Mouse (Mus musculus): ENCODE measurements around the gene 1700019N19Rik. TPM values are rescaled to one million over a fixed set of nuclear protein-coding genes. Genes with fewer than 3 reads are reported as not detected.

The 1700019N19Rik gene
- polyA plus RNA-seq, 1 experiment from 2014 or later, result not detected

- DNase-seq, result no peak
- H3K27ac ChIP-seq (ENCODE audit: low read depth), result no peak overlapping the region
- H3K36me3 ChIP-seq (replicated peaks; ENCODE audit: insufficient read depth, low read length), result no peaks in the 10 kb centered on the region
- no peaks in the 10 kb centered on the region for H3K9me3 ChIP-seq (ENCODE audit: low read length)
- no peak for ATAC-seq
- no peak for TF ChIP-seq EP300 (IDR thresholded peaks at IDR 0.05; ENCODE audit: low read depth)
- no peak for TF ChIP-seq CTCF (IDR thresholded peaks at IDR 0.05; ENCODE audit: low read depth)
- no peak overlapping the region for H3K4me3 ChIP-seq (ENCODE audit: low read depth, low read length)
- H3K27me3 ChIP-seq (ENCODE audit: insufficient read depth, low read length), result no peaks in the 10 kb centered on the region
- 77% methylated on average over 13 of the region's 13 CpGs for WGBS (ENCODE audit: insufficient replicate concordance)
- no peak overlapping the region for H3K4me2 ChIP-seq (ENCODE audit: low read depth, low read length)
- no peaks in the 10 kb centered on the region for H3K4me1 ChIP-seq (ENCODE audit: insufficient read depth)
- H3K9ac ChIP-seq (replicated peaks), result no peak overlapping the region
These were observed 21.1 kb upstream of the 1700019N19Rik start for GRCm38 (mm10) chr19:58815179-58815922.

GRCm38 (mm10) chr19:58810536-58810935 lies 16.3 kb upstream of the 1700019N19Rik start:
- H3K27ac ChIP-seq (ENCODE audit: low read depth), result no peak overlapping the region
- DNase-seq, result no peak
- H3K9ac ChIP-seq (replicated peaks), result no peak overlapping the region
- no peaks in the 10 kb centered on the region for H3K36me3 ChIP-seq (replicated peaks; ENCODE audit: insufficient read depth, low read length)
- TF ChIP-seq EP300 (IDR thresholded peaks at IDR 0.05; ENCODE audit: low read depth) (no peak), CTCF (IDR thresholded peaks at IDR 0.05; ENCODE audit: low read depth) (no peak)
- no peaks in the 10 kb centered on the region for H3K4me1 ChIP-seq (ENCODE audit: insufficient read depth)
- no peaks in the 10 kb centered on the region for H3K27me3 ChIP-seq (ENCODE audit: insufficient read depth, low read length)
- WGBS (ENCODE audit: insufficient replicate concordance), result 74% methylated on average over 5 of the region's 5 CpGs
- H3K4me2 ChIP-seq (ENCODE audit: low read depth, low read length), result no peak overlapping the region
- ATAC-seq, result no peak
- H3K4me3 ChIP-seq (ENCODE audit: low read depth, low read length), result no peak overlapping the region
- H3K9me3 ChIP-seq (ENCODE audit: low read length), result no peaks in the 10 kb centered on the region

- Histone ChIP-seq H3K27me3 (ENCODE audit: insufficient read depth, low read length) (no peaks in the 10 kb centered on the region), H3K4me1 (ENCODE audit: insufficient read depth) (no peaks in the 10 kb centered on the region), H3K27ac (ENCODE audit: low read depth) (no peak overlapping the region), H3K9ac (replicated peaks) (no peak overlapping the region), H3K9me3 (ENCODE audit: low read length) (no peaks in the 10 kb centered on the region), H3K4me3 (ENCODE audit: low read depth, low read length) (no peak overlapping the region), H3K36me3 (replicated peaks; ENCODE audit: insufficient read depth, low read length) (no peaks in the 10 kb centered on the region), H3K4me2 (ENCODE audit: low read depth, low read length) (no peak overlapping the region)
- 65% methylated on average over 6 of the region's 6 CpGs for WGBS (ENCODE audit: insufficient replicate concordance)
- TF ChIP-seq CTCF (IDR thresholded peaks at IDR 0.05; ENCODE audit: low read depth), result no peak
- no peak for TF ChIP-seq EP300 (IDR thresholded peaks at IDR 0.05; ENCODE audit: low read depth)
- ATAC-seq (no peak), DNase-seq (no peak)
These were observed 14.6 kb upstream of the 1700019N19Rik start for GRCm38 (mm10) chr19:58808864-58809263.

- no peaks in the 10 kb centered on the region for H3K27me3 ChIP-seq (ENCODE audit: insufficient read depth, low read length)
- ATAC-seq (no peak), DNase-seq (peak; percentile 71)
- H3K27ac ChIP-seq (ENCODE audit: low read depth), result no peak overlapping the region
- no peak overlapping the region for H3K9ac ChIP-seq (replicated peaks)
- no peak overlapping the region for H3K4me2 ChIP-seq (ENCODE audit: low read depth, low read length)
- TF ChIP-seq EP300 (IDR thresholded peaks at IDR 0.05; ENCODE audit: low read depth) (no peak), CTCF (IDR thresholded peaks at IDR 0.05; ENCODE audit: low read depth) (peak; percentile 85)
- 6% methylated on average over 3 of the region's 3 CpGs for WGBS (ENCODE audit: insufficient replicate concordance)
- no peaks in the 10 kb centered on the region for H3K4me1 ChIP-seq (ENCODE audit: insufficient read depth)
- H3K9me3 ChIP-seq (ENCODE audit: low read length), result no peaks in the 10 kb centered on the region
- no peak overlapping the region for H3K4me3 ChIP-seq (ENCODE audit: low read depth, low read length)
- H3K36me3 ChIP-seq (replicated peaks; ENCODE audit: insufficient read depth, low read length), result no peaks in the 10 kb centered on the region
These were observed 12.1 kb upstream of the 1700019N19Rik start for GRCm38 (mm10) chr19:58806364-58806763.

- Histone ChIP-seq H3K36me3 (replicated peaks; ENCODE audit: insufficient read depth, low read length) (no peaks in the 10 kb centered on the region), H3K9me3 (ENCODE audit: low read length) (no peaks in the 10 kb centered on the region), H3K4me1 (ENCODE audit: insufficient read depth) (no peaks in the 10 kb centered on the region), H3K4me3 (ENCODE audit: low read depth, low read length) (no peak overlapping the region), H3K27me3 (ENCODE audit: insufficient read depth, low read length) (no peaks in the 10 kb centered on the region), H3K27ac (ENCODE audit: low read depth) (no peak overlapping the region), H3K4me2 (ENCODE audit: low read depth, low read length) (no peak overlapping the region), H3K9ac (replicated peaks) (no peak overlapping the region)
- ATAC-seq (no peak), DNase-seq (no peak)
- 81% methylated on average over 9 of the region's 9 CpGs for WGBS (ENCODE audit: insufficient replicate concordance)
- TF ChIP-seq EP300 (IDR thresholded peaks at IDR 0.05; ENCODE audit: low read depth), result no peak
- TF ChIP-seq CTCF (IDR thresholded peaks at IDR 0.05; ENCODE audit: low read depth), result no peak
These were observed 11.0 kb upstream of the 1700019N19Rik start for GRCm38 (mm10) chr19:58805191-58805779.

GRCm38 (mm10) chr19:58795114-58795669 lies 931 bp upstream of the 1700019N19Rik start:
- no peak overlapping the region for H3K4me2 ChIP-seq (ENCODE audit: low read depth, low read length)
- H3K27ac ChIP-seq (ENCODE audit: low read depth), result no peak overlapping the region
- no peak overlapping the region for H3K9ac ChIP-seq (replicated peaks)
- H3K36me3 ChIP-seq (replicated peaks; ENCODE audit: insufficient read depth, low read length), result no peaks in the 10 kb centered on the region
- no peak for DNase-seq
- H3K9me3 ChIP-seq (ENCODE audit: low read length), result no peaks in the 10 kb centered on the region
- H3K4me3 ChIP-seq (ENCODE audit: low read depth, low read length), result no peak overlapping the region
- WGBS (ENCODE audit: insufficient replicate concordance), result 78% methylated on average over 12 of the region's 12 CpGs
- no peak for TF ChIP-seq EP300 (IDR thresholded peaks at IDR 0.05; ENCODE audit: low read depth)
- no peak for TF ChIP-seq CTCF (IDR thresholded peaks at IDR 0.05; ENCODE audit: low read depth)
- no peaks in the 10 kb centered on the region; the same call in 1 of the 2 replicates for H3K4me1 ChIP-seq (ENCODE audit: insufficient read depth)
- no peak for ATAC-seq
- H3K27me3 ChIP-seq (ENCODE audit: insufficient read depth, low read length), result no peaks in the 10 kb centered on the region
